Mouse (Mus musculus) urinary bladder, postnatal 36 days (tissue): ENCODE results near the gene Fgfr2.

Experiments
- DNase-seq, 2 experiments: peaks; one replicate each; pipeline ENCODE4 v3.0.0; 2022; ENCODE audit warnings: low spot score in 2 of 2, mixed read lengths in 1 of 2

Fgfr2 gene

GRCm38 (mm10) chr7:132415866-132416265 is 707.3 kb downstream of the Fgfr2 start:
- no peak for DNase-seq

GRCm38 (mm10) chr7:132412520-132412919 is 710.6 kb downstream of the Fgfr2 start:
- no peak for DNase-seq

- no peak for DNase-seq
Measured at GRCm38 (mm10) chr7:132411708-132412107, 711.4 kb downstream of the Fgfr2 start.

- DNase-seq: no peak
Measured at GRCm38 (mm10) chr7:132410958-132411357, 712.2 kb downstream of the Fgfr2 start.

- no peak for DNase-seq
Measured at GRCm38 (mm10) chr7:132409890-132410289, 713.3 kb downstream of the Fgfr2 start.

GRCm38 (mm10) chr7:132402377-132403084 is 720.6 kb downstream of the Fgfr2 start:
- no peak for DNase-seq

- DNase-seq: no peak
Measured at GRCm38 (mm10) chr7:132398487-132398886, 724.7 kb downstream of the Fgfr2 start.

GRCm38 (mm10) chr7:132396661-132397322 is 726.4 kb downstream of the Fgfr2 start:
- DNase-seq: no peak

GRCm38 (mm10) chr7:132393582-132394175 is 729.5 kb downstream of the Fgfr2 start:
- DNase-seq: no peak

GRCm38 (mm10) chr7:132393014-132393406 is 730.1 kb downstream of the Fgfr2 start:
- DNase-seq: no peak

GRCm38 (mm10) chr7:132392233-132393013 is 730.7 kb downstream of the Fgfr2 start:
- no peak for DNase-seq

GRCm38 (mm10) chr7:132389473-132389872 is 733.7 kb downstream of the Fgfr2 start:
- no peak for DNase-seq

- DNase-seq: no peak
Measured at GRCm38 (mm10) chr7:132387507-132387906, 735.6 kb downstream of the Fgfr2 start.

GRCm38 (mm10) chr7:132386316-132386715 is 736.8 kb downstream of the Fgfr2 start:
- no peak for DNase-seq

- no peak for DNase-seq
Measured at GRCm38 (mm10) chr7:132385456-132386130, 737.6 kb downstream of the Fgfr2 start.

GRCm38 (mm10) chr7:132384736-132385455 is 738.3 kb downstream of the Fgfr2 start:
- DNase-seq: no peak

- no peak for DNase-seq
Measured at GRCm38 (mm10) chr7:132380634-132381336, 742.4 kb downstream of the Fgfr2 start.

GRCm38 (mm10) chr7:132377913-132378312 is 745.2 kb downstream of the Fgfr2 start:
- no peak for DNase-seq

GRCm38 (mm10) chr7:132373594-132374378 is 749.4 kb downstream of the Fgfr2 start:
- DNase-seq: no peak
